Mouse (Mus musculus) hindbrain, embryonic 12.5 days (tissue): ENCODE data around the gene Rfxap. TPM values are rescaled to one million over a fixed set of nuclear protein-coding genes. Genes with fewer than 3 reads are reported as not detected.

Experiments
- ATAC-seq: fragments of 200-750 bp; cut with Nextera tagmentation; 2 replicates; pipeline ENCODE4 v1.8.0; 2017; ENCODE audit warnings: moderate TSS enrichment; ENCODE audit not compliant: low FRiP score
- H3K27ac ChIP-seq: fragments of 300-500 bp; sonication (generic); 2 replicates; pipeline ENCODE4 v1.5.1; 2016; ENCODE audit warnings: mild to moderate bottlenecking
- H3K27me3 ChIP-seq: fragments of 300-500 bp; sonication (generic); 2 replicates; pipeline ENCODE4 v1.6.1; 2016; ENCODE audit warnings: mild to moderate bottlenecking
- H3K36me3 ChIP-seq: fragments of 300-500 bp; sonication (generic); 2 replicates; pipeline ENCODE4 v1.6.1; 2016; ENCODE audit warnings: mild to moderate bottlenecking
- H3K4me1 ChIP-seq: fragments of 300-500 bp; sonication (generic); 2 replicates; pipeline ENCODE4 v1.6.1; 2016
- H3K4me2 ChIP-seq: fragments of 300-500 bp; sonication (generic); replicated peaks from 2 replicates; pipeline ENCODE4 v1.6.1; 2016; ENCODE audit warnings: mild to moderate bottlenecking
- H3K4me3 ChIP-seq: fragments of 300-500 bp; sonication (generic); 2 replicates; pipeline ENCODE4 v1.5.1; 2016; ENCODE audit warnings: mild to moderate bottlenecking
- H3K9ac ChIP-seq: fragments of 300-500 bp; sonication (generic); 2 replicates; pipeline ENCODE4 v1.6.1; 2016; ENCODE audit warnings: mild to moderate bottlenecking, moderate library complexity
- H3K9me3 ChIP-seq: fragments of 300-500 bp; sonication (generic); replicated peaks from 2 replicates; pipeline ENCODE4 v1.6.1; 2016; ENCODE audit warnings: mild to moderate bottlenecking
- WGBS: fragments of 180-500 bp; shearing (Covaris S2); methylation state at CpG from one replicate; pipeline ENCODE4 v1.1.7; 2016; 5-methylcytosine and 5-hydroxymethylcytosine counted together
- polyA plus RNA-seq: library from polyadenylated mRNA; unstranded; fragments of >200 nt; fragmentation: Nextera tagmentation; extraction: Ambion mirVana; gene quantifications from 2 replicates; pipeline ENCODE4 v1.2.1, GENCODE M21; 2016

Gene Rfxap
- 67.9 and 69.0 TPM in 2 replicates for polyA plus RNA-seq

- H3K9me3 ChIP-seq: no peaks in the 10 kb centered on the region
- peak within 1 kb of the TSS; percentile 87 for H3K4me3 ChIP-seq
- 0% methylated on average over 52 of the region's 52 CpGs for WGBS
- peak within 1 kb of the TSS; percentile 89 for H3K9ac ChIP-seq
- peak; percentile 95 for ATAC-seq
- peaks cover 22% of the 10 kb centered on the region for H3K4me1 ChIP-seq
- H3K36me3 ChIP-seq: peaks cover 12% of the 10 kb centered on the region
- peak within 1 kb of the TSS; percentile 96 for H3K27ac ChIP-seq
- H3K4me2 ChIP-seq: peak within 1 kb of the TSS; percentile 95
- H3K27me3 ChIP-seq: no peaks in the 10 kb centered on the region
These were observed at the start of gene Rfxap for GRCm38 (mm10) chr3:54807666-54808217. TSS of gene Rfxap (minus strand) at chr3:54807791.

- Histone ChIP-seq H3K27me3 (no peaks in the 10 kb centered on the region), H3K9ac (no peak overlapping the region), H3K27ac (no peak overlapping the region), H3K36me3 (no peaks in the 10 kb centered on the region), H3K4me3 (no peak overlapping the region), H3K4me2 (no peak overlapping the region), H3K9me3 (no peaks in the 10 kb centered on the region), H3K4me1 (no peaks in the 10 kb centered on the region)
- WGBS: 45% methylated on average over 2 of the region's 2 CpGs
- no peak for ATAC-seq
These were observed 27.8 kb upstream of the Rfxap start for GRCm38 (mm10) chr3:54835421-54835820.

- Histone ChIP-seq H3K36me3 (no peaks in the 10 kb centered on the region), H3K9ac (no peak overlapping the region)
- 82% methylated on average over 3 of the region's 3 CpGs for WGBS
These were observed 24.9 kb upstream of the Rfxap start for GRCm38 (mm10) chr3:54832491-54832890.

GRCm38 (mm10) chr3:54822526-54822925 lies 14.9 kb upstream of the Rfxap start:
- H3K9me3 ChIP-seq: no peaks in the 10 kb centered on the region
- no peak for ATAC-seq
- WGBS: 69% methylated on average over 5 of the region's 5 CpGs
- H3K4me3 ChIP-seq: no peak overlapping the region
- H3K4me2 ChIP-seq: no peak overlapping the region
- no peaks in the 10 kb centered on the region for H3K27me3 ChIP-seq
- H3K27ac ChIP-seq: no peak overlapping the region
- H3K4me1 ChIP-seq: no peaks in the 10 kb centered on the region
- H3K9ac ChIP-seq: no peak overlapping the region
- no peaks in the 10 kb centered on the region for H3K36me3 ChIP-seq

More at GRCm38 (mm10) chr3:54832491-54832890, 24.9 kb upstream of the Rfxap start:
- H3K4me2 ChIP-seq: no peak overlapping the region
- no peak overlapping the region for H3K4me3 ChIP-seq
- no peaks in the 10 kb centered on the region for H3K9me3 ChIP-seq
- no peak for ATAC-seq
- H3K4me1 ChIP-seq: no peaks in the 10 kb centered on the region
- no peak overlapping the region for H3K27ac ChIP-seq
- no peaks in the 10 kb centered on the region for H3K27me3 ChIP-seq

- no peaks in the 10 kb centered on the region for H3K27me3 ChIP-seq
- no peaks in the 10 kb centered on the region for H3K9me3 ChIP-seq
- no peaks in the 10 kb centered on the region for H3K36me3 ChIP-seq
- H3K4me3 ChIP-seq: no peak overlapping the region
- no peak overlapping the region for H3K4me2 ChIP-seq
- no peaks in the 10 kb centered on the region for H3K4me1 ChIP-seq
- no peak overlapping the region for H3K9ac ChIP-seq
- ATAC-seq: 0 out of 2 replicates have a peak, but pooled peaks have one; percentile 46
- H3K27ac ChIP-seq: no peak overlapping the region
- 20% methylated on average over 3 of the region's 3 CpGs for WGBS
These were observed 7.7 kb upstream of the Rfxap start for GRCm38 (mm10) chr3:54815292-54815691.

- ATAC-seq: no peak
- Histone ChIP-seq H3K27me3 (no peaks in the 10 kb centered on the region), H3K9ac (no peak overlapping the region), H3K9me3 (no peaks in the 10 kb centered on the region), H3K4me2 (no peak overlapping the region), H3K4me1 (no peaks in the 10 kb centered on the region), H3K4me3 (no peak overlapping the region), H3K27ac (no peak overlapping the region), H3K36me3 (no peaks in the 10 kb centered on the region)
- WGBS: 77% methylated on average over 6 of the region's 6 CpGs
These were observed 7.0 kb upstream of the Rfxap start for GRCm38 (mm10) chr3:54814622-54815021.

GRCm38 (mm10) chr3:54813418-54813988 lies 5.9 kb upstream of the Rfxap start:
- Histone ChIP-seq H3K9me3 (no peaks in the 10 kb centered on the region), H3K4me3 (no peak overlapping the region), H3K36me3 (no peaks in the 10 kb centered on the region), H3K4me1 (no peaks in the 10 kb centered on the region), H3K27me3 (no peaks in the 10 kb centered on the region), H3K9ac (no peak overlapping the region), H3K27ac (no peak overlapping the region), H3K4me2 (no peak overlapping the region)
- 73% methylated on average over 6 of the region's 6 CpGs for WGBS
- no peak for ATAC-seq

- 38% methylated on average over 1 of the region's 1 CpGs for WGBS
- Histone ChIP-seq H3K9me3 (no peaks in the 10 kb centered on the region), H3K9ac (no peak overlapping the region)
These were observed 4.0 kb upstream of the Rfxap start for GRCm38 (mm10) chr3:54811616-54812015.

GRCm38 (mm10) chr3:54809111-54809510 lies 1.5 kb upstream of the Rfxap start:
- no peak overlapping the region for H3K9ac ChIP-seq
- WGBS: 73% methylated on average over 5 of the region's 5 CpGs

More at GRCm38 (mm10) chr3:54811616-54812015, 4.0 kb upstream of the Rfxap start:
- H3K4me3 ChIP-seq: no peak overlapping the region
- H3K4me1 ChIP-seq: peaks cover 7% of the 10 kb centered on the region
- H3K4me2 ChIP-seq: no peak overlapping the region
- no peak for ATAC-seq
- H3K27me3 ChIP-seq: no peaks in the 10 kb centered on the region
- no peaks in the 10 kb centered on the region for H3K36me3 ChIP-seq
- H3K27ac ChIP-seq: no peak overlapping the region

GRCm38 (mm10) chr3:54807061-54807661 lies 430 bp downstream of the Rfxap start:
- peak overlapping the region; percentile 96 for H3K27ac ChIP-seq
- peaks cover 22% of the 10 kb centered on the region for H3K4me1 ChIP-seq
- no peaks in the 10 kb centered on the region for H3K27me3 ChIP-seq
- under 1% methylated on average over 45 of the region's 56 CpGs for WGBS
- ATAC-seq: no peak; the same call in none of the 2 replicates
- H3K36me3 ChIP-seq: peaks cover 12% of the 10 kb centered on the region
- H3K9ac ChIP-seq: peak overlapping the region; percentile 89
- peak overlapping the region; percentile 87 for H3K4me3 ChIP-seq
- H3K9me3 ChIP-seq: no peaks in the 10 kb centered on the region
- H3K4me2 ChIP-seq: peak overlapping the region; percentile 95

More at GRCm38 (mm10) chr3:54809111-54809510, 1.5 kb upstream of the Rfxap start:
- no peaks in the 10 kb centered on the region for H3K27me3 ChIP-seq
- no peak overlapping the region for H3K27ac ChIP-seq
- H3K4me1 ChIP-seq: peaks cover 22% of the 10 kb centered on the region
- no peak for ATAC-seq
- H3K4me2 ChIP-seq: no peak overlapping the region
- H3K36me3 ChIP-seq: peaks cover 4% of the 10 kb centered on the region
- no peak overlapping the region for H3K4me3 ChIP-seq
- no peaks in the 10 kb centered on the region for H3K9me3 ChIP-seq

- Histone ChIP-seq H3K9me3 (no peaks in the 10 kb centered on the region), H3K4me2 (no peak overlapping the region), H3K36me3 (peaks cover 12% of the 10 kb centered on the region), H3K27me3 (no peaks in the 10 kb centered on the region), H3K27ac (no peak overlapping the region), H3K4me1 (peaks cover 22% of the 10 kb centered on the region), H3K9ac (no peak overlapping the region), H3K4me3 (no peak overlapping the region)
- ATAC-seq: no peak
- 95% methylated on average over 8 of the region's 8 CpGs for WGBS
These were observed 3.9 kb downstream of the Rfxap start for GRCm38 (mm10) chr3:54803713-54804112.

- peaks cover 7% of the 10 kb centered on the region; the same call in 1 of the 2 replicates for H3K9me3 ChIP-seq
- no peak for ATAC-seq
- WGBS: 44% methylated on average over 16 of the region's 16 CpGs
These were observed 10.4 kb downstream of the Rfxap start for GRCm38 (mm10) chr3:54797211-54797610.

More at GRCm38 (mm10) chr3:54797211-54797610, 10.4 kb downstream of the Rfxap start:
- Histone ChIP-seq H3K4me1 (no peaks in the 10 kb centered on the region), H3K36me3 (no peaks in the 10 kb centered on the region; the same call in 1 of the 2 replicates), H3K9ac (no peak overlapping the region), H3K4me2 (no peak overlapping the region), H3K4me3 (no peak overlapping the region), H3K27me3 (no peaks in the 10 kb centered on the region), H3K27ac (no peak overlapping the region)
